Mouse (Mus musculus): ENCODE results near the gene Mettl18. TPM values are rescaled to one million over a fixed set of nuclear protein-coding genes. Genes with fewer than 3 reads are reported as not detected.

Mettl18 gene
- total RNA-seq, 2 experiments from 2014 or later: 4.1 to 4.5 TPM

DNA sequence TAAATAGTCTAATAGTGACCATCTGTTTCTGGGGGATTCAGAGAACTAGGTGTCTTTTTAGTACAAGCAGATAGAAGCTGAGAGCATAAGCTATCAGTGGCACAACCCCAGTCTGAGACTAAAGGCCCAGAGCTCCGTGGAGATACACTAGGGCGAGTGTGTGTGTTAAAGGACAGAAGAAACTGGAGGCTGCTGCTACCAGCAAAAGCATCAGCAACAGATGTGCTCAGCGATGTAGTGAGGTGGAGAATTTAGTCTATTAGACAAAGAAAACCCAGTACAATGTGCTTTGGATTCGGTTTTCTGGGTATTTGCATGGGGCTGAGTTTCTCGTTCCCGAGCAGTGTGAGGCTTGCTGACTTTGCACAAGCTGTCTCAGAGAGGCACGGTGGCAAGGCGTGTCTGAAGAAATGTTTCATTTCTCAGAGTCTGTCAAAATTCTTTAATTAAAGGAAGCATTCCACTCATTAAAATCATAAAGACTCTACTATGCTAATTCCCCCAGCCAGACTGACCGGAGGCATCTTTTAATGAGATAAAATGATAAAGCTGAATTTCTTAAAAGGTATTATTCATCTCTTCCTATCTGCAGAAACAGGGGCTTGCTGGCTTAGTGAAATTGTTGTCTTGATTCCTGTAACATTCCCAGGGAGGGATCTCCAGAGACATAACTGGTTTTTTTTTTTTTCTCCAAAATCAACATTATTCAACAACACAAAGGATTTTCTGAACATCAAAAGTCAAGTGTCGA, 45.9 kb downstream of the Mettl18 start:
- intact Hi-C loops (cut with DNase I): no loop called here
- no peak for DNase-seq

DNA sequence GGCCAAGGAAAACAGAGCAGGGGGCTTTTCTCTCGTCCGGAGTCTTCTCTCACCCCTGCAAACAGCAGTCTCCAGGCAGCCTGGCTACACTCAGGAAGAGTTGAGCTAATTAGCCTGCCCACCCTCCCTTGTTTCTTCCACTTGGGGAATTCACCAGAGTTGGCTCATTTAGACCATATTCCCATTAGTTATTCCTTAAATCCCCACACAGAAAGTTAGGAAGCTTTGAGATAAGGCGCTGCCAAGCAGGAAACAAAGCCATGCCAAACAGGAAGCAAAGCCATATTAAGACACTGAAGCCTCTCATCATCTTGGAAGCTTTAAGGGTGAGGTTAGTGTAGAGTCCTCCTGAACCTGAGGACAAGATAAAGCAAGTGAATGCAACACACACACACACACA, 48.9 kb downstream of the Mettl18 start:
- peak; percentile 28 to 43 for DNase-seq
- intact Hi-C loops (cut with DNase I): no loop called here

Other genes with a start within 250 kb of the Mettl18 start
- 10 to 100 TPM; 20.9 to 22.5 TPM for gene Kifap3, start 215.3 kb upstream of the Mettl18 start, total RNA-seq (2021)
- 1 to 10 TPM; 5.7 to 6.2 TPM for gene Scyl3, start 65.8 kb upstream of the Mettl18 start, total RNA-seq (2021)
- gene BC055324, start 93 bp upstream of the Mettl18 start, total RNA-seq (2021): under 1 TPM; 0.54 to 0.61 TPM
- under 1 TPM; 0.49 to 0.61 TPM for gene Sele, start 53.3 kb downstream of the Mettl18 start, total RNA-seq (2021)
- 1 to 10 TPM in 1 of 2 experiments, under 1 TPM in 1; 1.00 to 1.2 TPM for gene Sell, start 67.1 kb downstream of the Mettl18 start, total RNA-seq (2021)
- 1 to 10 TPM; 1.4 to 2.4 TPM for gene Selp, start 120.4 kb downstream of the Mettl18 start, total RNA-seq (2021)
- 1 to 10 TPM; 1.7 to 2.6 TPM for gene F5, start 156.9 kb downstream of the Mettl18 start, total RNA-seq (2021)